Mouse (Mus musculus) myocyte (in vitro differentiated cells): Measurements from ENCODE around the gene Sorcs2. TPM values are rescaled to one million over a fixed set of nuclear protein-coding genes. Genes with fewer than 3 reads are reported as not detected.

Experiments
- H3K27me3 ChIP-seq: one replicate; pipeline ENCODE4 v1.6.1; 2011; ENCODE audit not compliant: control insufficient read depth, insufficient read depth, insufficient read length
- H3K36me3 ChIP-seq: one replicate; pipeline ENCODE4 v1.6.1; 2011; ENCODE audit not compliant: control insufficient read depth, insufficient read depth
- H3K4me2 ChIP-seq: one replicate; pipeline ENCODE4 v1.6.1; 2011; ENCODE audit warnings: low read depth, control low read depth
- H3K4me3 ChIP-seq: one replicate; pipeline ENCODE4 v1.5.1; 2011; ENCODE audit warnings: mild to moderate bottlenecking, control low read depth, moderate library complexity
- H3K79me2 ChIP-seq: one replicate; pipeline ENCODE4 v1.6.1; 2011; ENCODE audit not compliant: control insufficient read depth, insufficient read depth
- H3ac ChIP-seq: one replicate; pipeline ENCODE4 v1.6.1; 2011; ENCODE audit not compliant: control insufficient read depth, insufficient read length
- CEBPB ChIP-seq: IDR thresholded peaks from 2 replicates; pipeline ENCODE4 v1.6.1; 2011; ENCODE audit warnings: mild to moderate bottlenecking, moderate library complexity; ENCODE audit not compliant: poor library complexity, insufficient read depth, severe bottlenecking
- E2F4 ChIP-seq: IDR thresholded peaks from one replicate; pipeline ENCODE4 v1.6.1; 2011; ENCODE audit warnings: mild to moderate bottlenecking, control low read depth, moderate library complexity; ENCODE audit not compliant: insufficient read depth
- MAX ChIP-seq: IDR thresholded peaks from one replicate; pipeline ENCODE4 v1.6.1; 2011; ENCODE audit warnings: low read depth, mild to moderate bottlenecking, control low read depth
- MYOD1 ChIP-seq, 3 experiments: IDR thresholded peaks; one replicate each; pipeline ENCODE4 v1.6.1; 2011; ENCODE audit warnings: control low read depth in 2 of 3, low read depth in 2 of 3, mild to moderate bottlenecking in 2 of 3, moderate library complexity in 1 of 3; ENCODE audit not compliant: insufficient read length in 2 of 3, control insufficient read depth in 1 of 3
- MYOG ChIP-seq, 3 experiments: IDR thresholded peaks; one replicate each; pipeline ENCODE4 v1.6.1; 2011; ENCODE audit warnings: control low read depth in 2 of 3, low read depth in 2 of 3, mild to moderate bottlenecking in 2 of 3; ENCODE audit not compliant: insufficient read length in 2 of 3, control insufficient read depth in 1 of 3, insufficient read depth in 1 of 3
- POLR2A ChIP-seq: IDR thresholded peaks from one replicate; pipeline ENCODE4 v1.6.1; 2011; ENCODE audit warnings: low read depth, mild to moderate bottlenecking, control low read depth, moderate library complexity; ENCODE audit not compliant: insufficient read length
- POLR2AphosphoS2 ChIP-seq: IDR thresholded peaks from one replicate; pipeline ENCODE4 v1.6.1; 2011; ENCODE audit warnings: low read depth, control low read depth; ENCODE audit not compliant: insufficient read length
- REST ChIP-seq: IDR thresholded peaks from one replicate; pipeline ENCODE4 v1.6.1; 2011; ENCODE audit warnings: mild to moderate bottlenecking, control low read depth, moderate library complexity; ENCODE audit not compliant: insufficient read depth, insufficient read length
- SRF ChIP-seq: IDR thresholded peaks from one replicate; pipeline ENCODE4 v1.6.1; 2011; ENCODE audit warnings: low read depth; ENCODE audit not compliant: control insufficient read depth, insufficient read length
- TCF12 ChIP-seq: IDR thresholded peaks from one replicate; pipeline ENCODE4 v1.6.1; 2011; ENCODE audit warnings: mild to moderate bottlenecking, control low read depth; ENCODE audit not compliant: poor library complexity, insufficient read depth, severe bottlenecking
- TCF3 ChIP-seq: IDR thresholded peaks from one replicate; pipeline ENCODE4 v1.6.1; 2011; ENCODE audit warnings: low read depth, control low read depth; ENCODE audit not compliant: insufficient read length
- USF1 ChIP-seq: IDR thresholded peaks from one replicate; pipeline ENCODE4 v1.6.1; 2011; ENCODE audit warnings: low read depth, mild to moderate bottlenecking, control low read depth, moderate library complexity
- polyA plus RNA-seq: library from polyadenylated mRNA; unstranded; fragments of >200 nt; fragmentation: generic; extraction: Trizol; gene quantifications from one replicate; pipeline ENCODE4 v1.2.1, GENCODE M21; 2012; ENCODE audit warnings: missing spikeins

The Sorcs2 gene
- polyA plus RNA-seq, 1 experiment = 58.2 TPM

GRCm38 (mm10) chr5:36165424-36166302 lies 232.3 kb downstream of the Sorcs2 start:
- peak; percentile 8 to 91 (median 84) for TF ChIP-seq MYOG (IDR thresholded peaks at IDR 0.05; ENCODE audit: control insufficient read depth in 1 of 3, insufficient read depth in 1 of 3, insufficient read length in 2 of 3, low read depth in 2 of 3)
- TF ChIP-seq MYOD1 (IDR thresholded peaks at IDR 0.05; ENCODE audit: control insufficient read depth in 1 of 3, insufficient read length in 2 of 3, low read depth in 2 of 3) = peak in 2 of 3 experiments; percentile 65 to 94
- TF ChIP-seq REST = no peak
- peak; percentile 10 for TF ChIP-seq TCF12
- TF ChIP-seq USF1 = peak; percentile 75
- TF ChIP-seq POLR2AphosphoS2 = no peak

GRCm38 (mm10) chr5:36154879-36155485 lies 243.0 kb downstream of the Sorcs2 start:
- Histone ChIP-seq H3K36me3 (no peaks in the 10 kb centered on the region), H3K27me3 (no peaks in the 10 kb centered on the region), H3K79me2 (no peaks in the 10 kb centered on the region), H3K4me2 (no peak overlapping the region), H3K4me3 (no peak overlapping the region), H3ac (no peak overlapping the region)
- TF ChIP-seq USF1 (no peak), E2F4 (no peak), REST (no peak), CEBPB (no peak), POLR2AphosphoS2 (no peak), TCF3 (no peak), MYOD1 (IDR thresholded peaks at IDR 0.05; ENCODE audit: control insufficient read depth in 1 of 3, insufficient read length in 2 of 3, low read depth in 2 of 3) (no peak), POLR2A (no peak), MAX (no peak), MYOG (IDR thresholded peaks at IDR 0.05; ENCODE audit: control insufficient read depth in 1 of 3, insufficient read depth in 1 of 3, insufficient read length in 2 of 3, low read depth in 2 of 3) (no peak), SRF (no peak)

More at GRCm38 (mm10) chr5:36165424-36166302, 232.3 kb downstream of the Sorcs2 start:
- Histone ChIP-seq H3K27me3 (no peaks in the 10 kb centered on the region), H3ac (no peak overlapping the region), H3K79me2 (no peaks in the 10 kb centered on the region), H3K4me2 (peak overlapping the region; percentile 41), H3K36me3 (no peaks in the 10 kb centered on the region), H3K4me3 (no peak overlapping the region)

- TF ChIP-seq POLR2A = no peak
- no peak for TF ChIP-seq E2F4
- no peak for TF ChIP-seq SRF
- no peak for TF ChIP-seq MYOG (IDR thresholded peaks at IDR 0.05; ENCODE audit: control insufficient read depth in 1 of 3, insufficient read depth in 1 of 3, insufficient read length in 2 of 3, low read depth in 2 of 3)
- no peak for TF ChIP-seq USF1
- TF ChIP-seq MYOD1 (IDR thresholded peaks at IDR 0.05; ENCODE audit: control insufficient read depth in 1 of 3, insufficient read length in 2 of 3, low read depth in 2 of 3) = no peak
- no peak for TF ChIP-seq MAX
- no peak for TF ChIP-seq TCF3
- TF ChIP-seq REST = no peak
- no peak for TF ChIP-seq CEBPB
- TF ChIP-seq TCF12 = no peak
- no peak for TF ChIP-seq POLR2AphosphoS2
- Histone ChIP-seq H3K36me3 (no peaks in the 10 kb centered on the region), H3ac (no peak overlapping the region), H3K4me3 (no peak overlapping the region), H3K27me3 (no peaks in the 10 kb centered on the region), H3K79me2 (no peaks in the 10 kb centered on the region), H3K4me2 (no peak overlapping the region)
These were observed 244.7 kb downstream of the Sorcs2 start for GRCm38 (mm10) chr5:36153261-36153660.

DNA sequence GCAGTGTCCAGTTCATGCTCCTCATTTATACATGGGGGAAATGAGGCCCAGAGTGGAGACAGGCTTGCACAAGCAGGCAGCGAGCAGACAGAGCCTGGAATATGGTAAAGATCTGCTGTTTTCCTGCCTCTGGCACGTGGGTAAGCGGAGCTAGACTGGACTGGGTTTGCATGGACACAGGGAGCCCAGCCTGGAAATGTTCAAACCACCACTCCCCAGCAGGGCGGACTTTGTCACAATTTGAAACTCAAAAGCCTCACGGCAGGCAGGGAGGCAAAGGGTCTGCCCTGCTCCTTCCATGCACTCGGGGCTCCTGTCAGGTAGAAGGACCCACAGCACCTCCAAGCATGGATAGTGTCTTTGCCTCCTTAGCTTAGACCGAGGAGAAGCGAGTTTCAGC lies 246.9 kb downstream of the Sorcs2 start:
- Histone ChIP-seq H3ac (no peak overlapping the region), H3K36me3 (no peaks in the 10 kb centered on the region), H3K4me2 (no peak overlapping the region), H3K27me3 (no peaks in the 10 kb centered on the region), H3K4me3 (no peak overlapping the region), H3K79me2 (no peaks in the 10 kb centered on the region)
- TF ChIP-seq MAX (no peak), CEBPB (no peak), MYOG (IDR thresholded peaks at IDR 0.05; ENCODE audit: control insufficient read depth in 1 of 3, insufficient read depth in 1 of 3, insufficient read length in 2 of 3, low read depth in 2 of 3) (no peak), MYOD1 (IDR thresholded peaks at IDR 0.05; ENCODE audit: control insufficient read depth in 1 of 3, insufficient read length in 2 of 3, low read depth in 2 of 3) (no peak), POLR2AphosphoS2 (no peak), TCF12 (no peak), REST (no peak), E2F4 (no peak), USF1 (no peak)

DNA sequence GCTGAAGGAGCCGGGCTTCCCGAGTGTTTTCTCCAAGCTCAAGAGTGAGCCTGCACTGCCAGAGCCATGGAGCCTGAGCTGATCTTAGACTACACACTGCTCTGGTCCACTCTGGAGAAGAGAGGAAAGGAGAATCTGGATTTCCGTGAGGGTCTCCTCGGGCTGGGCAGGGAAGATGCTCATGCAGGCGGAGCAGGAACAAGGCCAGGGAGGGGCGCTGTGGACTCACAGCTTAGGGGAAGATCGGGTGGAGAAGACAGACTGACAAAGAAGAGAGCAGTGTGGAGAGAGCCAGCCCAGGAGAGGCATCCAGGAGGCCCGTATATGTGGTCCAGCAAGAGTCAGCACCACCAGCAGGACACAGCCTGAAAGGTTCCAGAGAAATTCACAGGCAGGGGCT lies 248.8 kb downstream of the Sorcs2 start:
- Histone ChIP-seq H3K4me3 (no peak overlapping the region), H3K36me3 (no peaks in the 10 kb centered on the region), H3ac (no peak overlapping the region), H3K4me2 (no peak overlapping the region), H3K79me2 (no peaks in the 10 kb centered on the region), H3K27me3 (no peaks in the 10 kb centered on the region)
- TF ChIP-seq REST (no peak), MYOG (IDR thresholded peaks at IDR 0.05; ENCODE audit: control insufficient read depth in 1 of 3, insufficient read depth in 1 of 3, insufficient read length in 2 of 3, low read depth in 2 of 3) (no peak), MYOD1 (IDR thresholded peaks at IDR 0.05; ENCODE audit: control insufficient read depth in 1 of 3, insufficient read length in 2 of 3, low read depth in 2 of 3) (no peak), TCF12 (no peak), E2F4 (no peak), MAX (no peak), CEBPB (no peak), SRF (no peak), TCF3 (no peak), POLR2AphosphoS2 (no peak), POLR2A (no peak), USF1 (no peak)
